Mouse (Mus musculus): ENCODE results near the gene Exosc2.

GRCm38 (mm10) chr2:31635281-31636137 is 35.0 kb upstream of the Exosc2 start:
- TF ChIP-seq POLR2A (IDR thresholded peaks at IDR 0.05; ENCODE audit: control insufficient read depth, extremely low read depth, insufficient read depth, low read length, poor library complexity) (no peak), CTCF (IDR thresholded peaks at IDR 0.05; ENCODE audit: borderline replicate concordance, control insufficient read depth, extremely low read depth, insufficient read depth, low read length, poor library complexity) (no peak)
